Mouse (Mus musculus): ENCODE results near the gene Pla2g5.

Gene Pla2g5

GRCm38 (mm10) chr4:138754432-138754831 is 108.8 kb downstream of the Pla2g5 start:
- DNase-seq (ENCODE audit: extremely low read depth, insufficient read length, low spot score) = no peak

- no peak for DNase-seq (ENCODE audit: extremely low read depth, insufficient read length, low spot score)
Measured at GRCm38 (mm10) chr4:138753608-138754007, 109.7 kb downstream of the Pla2g5 start.

GRCm38 (mm10) chr4:138752603-138753002 is 110.7 kb downstream of the Pla2g5 start:
- DNase-seq (ENCODE audit: extremely low read depth, insufficient read length, low spot score) = no peak

All from 3134 (cell line).